Mouse (Mus musculus): ENCODE results near the gene Emp3.

GRCm38 (mm10) chr7:45892651-45893050 is 28.6 kb downstream of the Emp3 start:
- no peak for TF ChIP-seq NELFE (IDR thresholded peaks at IDR 0.05; ENCODE audit: low read depth, low read length)
- TF ChIP-seq CTCF (conservative IDR thresholded peaks at IDR 0.05 in 1 of 2, IDR thresholded peaks at IDR 0.05 in 1 of 2; ENCODE audit: low read depth in 2 of 2, low read length in 2 of 2) = no peak
- no peak for TF ChIP-seq POLR2A (IDR thresholded peaks at IDR 0.05; ENCODE audit: low read depth, low read length)
- no peak for TF ChIP-seq USF1 (IDR thresholded peaks at IDR 0.05; ENCODE audit: low read depth, low read length)
- no peak for TF ChIP-seq CHD1 (IDR thresholded peaks at IDR 0.05; ENCODE audit: low read depth, low read length)
